Mouse (Mus musculus) hindbrain, embryonic 16.5 days (tissue): ENCODE data around the gene Rrm2. TPM values are rescaled to one million over a fixed set of nuclear protein-coding genes. Genes with fewer than 3 reads are reported as not detected.

Source experiments
- ATAC-seq: fragments of 200-750 bp; cut with Nextera tagmentation; 2 replicates; pipeline ENCODE4 v1.8.0; 2017; ENCODE audit warnings: moderate TSS enrichment, moderate library complexity
- H3K27ac ChIP-seq: fragments of 300-500 bp; sonication (generic); 2 replicates; pipeline ENCODE4 v1.5.1; 2014; ENCODE audit warnings: low read depth, mild to moderate bottlenecking, control low read depth, low read length, moderate library complexity
- H3K27me3 ChIP-seq: fragments of 300-500 bp; sonication (generic); replicated peaks from 2 replicates; pipeline ENCODE4 v1.6.1; 2014; ENCODE audit warnings: low read length; ENCODE audit not compliant: control insufficient read depth, insufficient read depth
- H3K36me3 ChIP-seq: fragments of 300-500 bp; sonication (generic); 2 replicates; pipeline ENCODE4 v1.6.1; 2014; ENCODE audit warnings: mild to moderate bottlenecking, low read length, moderate library complexity, mixed read lengths; ENCODE audit not compliant: control insufficient read depth, insufficient read depth
- H3K4me1 ChIP-seq: fragments of 300-500 bp; sonication (generic); 2 replicates; pipeline ENCODE4 v1.6.1; 2014; ENCODE audit warnings: low read depth, low read length; ENCODE audit not compliant: control insufficient read depth, insufficient read depth
- H3K4me2 ChIP-seq: fragments of 300-500 bp; sonication (generic); 2 replicates; pipeline ENCODE4 v1.6.1; 2014; ENCODE audit warnings: mild to moderate bottlenecking, low read length, control low read depth, moderate library complexity
- H3K4me3 ChIP-seq: fragments of 300-500 bp; sonication (generic); 2 replicates; pipeline ENCODE4 v1.5.1; 2014; ENCODE audit warnings: mild to moderate bottlenecking, low read length, control low read depth, moderate library complexity
- H3K9ac ChIP-seq: fragments of 300-500 bp; sonication (generic); 2 replicates; pipeline ENCODE4 v1.6.1; 2014; ENCODE audit warnings: low read depth, mild to moderate bottlenecking, control low read depth, low read length, moderate library complexity
- H3K9me3 ChIP-seq: fragments of 300-500 bp; sonication (generic); 2 replicates; pipeline ENCODE4 v1.6.1; 2014; ENCODE audit warnings: mild to moderate bottlenecking, low read length, moderate library complexity; ENCODE audit not compliant: control insufficient read depth
- WGBS: fragments of 180-500 bp; shearing (Covaris S2); extraction: QIAGEN DNeasy Blood & Tissue Kit; methylation state at CpG from one replicate; pipeline ENCODE4 v1.1.7; 2014; 5-methylcytosine and 5-hydroxymethylcytosine counted together
- polyA plus RNA-seq: library from polyadenylated mRNA; unstranded; fragments of >200 nt; fragmentation: Nextera tagmentation; extraction: Ambion mirVana; gene quantifications from 2 replicates; pipeline ENCODE4 v1.2.1, GENCODE M21; 2015

Gene Rrm2
- polyA plus RNA-seq, 1 experiment from 2014 or later = 54.2 TPM

DNA sequence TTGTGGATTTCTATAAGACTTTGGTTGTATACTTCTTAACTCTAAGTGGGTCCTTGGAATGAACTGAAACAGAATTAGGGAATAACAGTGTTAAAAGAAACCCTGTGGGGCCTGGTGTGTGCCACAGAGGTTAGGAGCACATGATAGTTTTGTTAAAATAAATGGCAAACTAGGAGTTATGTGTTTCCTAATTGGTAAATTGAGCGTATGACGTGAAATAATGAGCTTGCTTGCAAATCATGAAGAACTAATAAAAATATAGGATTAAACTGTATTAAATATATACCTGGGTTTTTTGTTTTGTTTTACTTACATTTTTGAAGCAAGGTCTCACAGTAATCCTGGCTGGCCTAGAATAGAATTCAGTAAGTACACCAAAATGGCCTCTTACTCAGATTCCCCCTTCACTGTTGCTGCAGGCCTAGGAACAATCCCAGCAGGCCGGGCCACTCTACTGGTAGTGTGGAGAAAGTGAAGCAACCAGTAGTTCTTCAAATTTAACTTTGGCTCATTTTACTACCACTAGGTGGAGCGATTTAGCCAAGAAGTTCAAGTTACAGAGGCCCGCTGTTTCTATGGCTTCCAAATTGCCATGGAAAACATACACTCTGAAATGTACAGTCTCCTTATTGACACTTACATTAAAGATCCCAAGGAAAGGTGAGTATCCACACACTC, 1.9 kb downstream of the Rrm2 start:
- H3K4me1 ChIP-seq = peaks cover 19% of the 10 kb centered on the region
- peak overlapping the region; percentile 56 for H3K27ac ChIP-seq
- H3K9ac ChIP-seq = no peak overlapping the region
- peaks cover 2% of the 10 kb centered on the region; the same call in 1 of the 2 replicates for H3K27me3 ChIP-seq
- H3K9me3 ChIP-seq = no peaks in the 10 kb centered on the region
- peak; percentile 25; the same call in 1 of the 2 replicates for ATAC-seq
- H3K36me3 ChIP-seq = no peaks in the 10 kb centered on the region
- H3K4me2 ChIP-seq = peak overlapping the region; percentile 94
- 29% methylated on average over 5 of the region's 5 CpGs for WGBS
- peak overlapping the region; percentile 86; the same call in 1 of the 2 replicates for H3K4me3 ChIP-seq

DNA sequence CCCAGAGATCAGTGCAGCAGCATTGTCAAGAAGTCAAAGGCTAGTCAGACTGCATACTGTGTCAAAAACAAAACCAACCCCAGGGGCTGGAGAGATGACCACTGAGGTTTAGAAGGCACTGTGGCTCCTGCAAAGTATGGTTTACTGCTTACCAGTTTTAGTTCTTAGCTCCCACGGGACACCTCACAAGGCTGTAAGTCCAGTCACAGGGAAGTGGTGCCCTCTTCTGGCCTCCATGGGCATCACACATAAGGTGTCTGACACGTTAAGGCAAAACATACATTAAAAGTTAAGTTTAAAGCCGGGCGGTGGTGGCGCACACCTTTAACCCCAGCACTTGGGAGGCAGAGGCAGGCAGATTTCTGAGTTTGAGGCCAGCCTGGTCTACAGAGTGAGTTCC, 2.6 kb downstream of the Rrm2 start:
- H3K4me3 ChIP-seq = no peak overlapping the region
- H3K9me3 ChIP-seq = no peaks in the 10 kb centered on the region
- peaks cover 2% of the 10 kb centered on the region; the same call in 1 of the 2 replicates for H3K27me3 ChIP-seq
- ATAC-seq = no peak
- peaks cover 19% of the 10 kb centered on the region for H3K4me1 ChIP-seq
- peak overlapping the region; percentile 56 for H3K27ac ChIP-seq
- H3K36me3 ChIP-seq = no peaks in the 10 kb centered on the region
- WGBS = 60% methylated on average over 5 of the region's 5 CpGs
- H3K9ac ChIP-seq = no peak overlapping the region
- H3K4me2 ChIP-seq = peak overlapping the region; percentile 27; the same call in 1 of the 2 replicates

DNA sequence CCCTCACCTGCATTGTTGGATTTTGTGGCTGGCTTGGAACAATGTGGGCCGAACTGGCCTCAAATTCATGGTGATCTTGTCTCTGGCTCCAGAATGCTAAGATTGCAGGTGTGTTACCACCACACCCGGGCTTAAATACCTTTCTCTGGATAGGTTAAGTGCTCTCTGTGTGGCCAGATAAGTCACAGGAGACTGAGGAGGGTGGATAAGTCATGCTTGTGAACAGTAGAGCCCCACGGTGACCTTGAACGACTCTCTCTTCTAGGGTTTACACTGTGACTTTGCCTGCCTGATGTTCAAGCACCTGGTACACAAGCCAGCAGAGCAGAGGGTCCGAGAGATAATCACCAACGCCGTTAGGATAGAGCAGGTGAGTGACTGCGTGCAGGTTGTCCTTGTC, 4.4 kb downstream of the Rrm2 start:
- H3K9ac ChIP-seq = no peak overlapping the region
- H3K4me3 ChIP-seq = no peak overlapping the region
- no peak overlapping the region for H3K4me2 ChIP-seq
- no peaks in the 10 kb centered on the region for H3K9me3 ChIP-seq
- no peak overlapping the region for H3K27ac ChIP-seq
- H3K4me1 ChIP-seq = peaks cover 19% of the 10 kb centered on the region
- no peak for ATAC-seq
- no peaks in the 10 kb centered on the region for H3K36me3 ChIP-seq
- 84% methylated on average over 8 of the region's 8 CpGs for WGBS
- 0 out of 2 replicates have a peak, but pooled peaks cover under 1% of the 10 kb centered on the region for H3K27me3 ChIP-seq

DNA sequence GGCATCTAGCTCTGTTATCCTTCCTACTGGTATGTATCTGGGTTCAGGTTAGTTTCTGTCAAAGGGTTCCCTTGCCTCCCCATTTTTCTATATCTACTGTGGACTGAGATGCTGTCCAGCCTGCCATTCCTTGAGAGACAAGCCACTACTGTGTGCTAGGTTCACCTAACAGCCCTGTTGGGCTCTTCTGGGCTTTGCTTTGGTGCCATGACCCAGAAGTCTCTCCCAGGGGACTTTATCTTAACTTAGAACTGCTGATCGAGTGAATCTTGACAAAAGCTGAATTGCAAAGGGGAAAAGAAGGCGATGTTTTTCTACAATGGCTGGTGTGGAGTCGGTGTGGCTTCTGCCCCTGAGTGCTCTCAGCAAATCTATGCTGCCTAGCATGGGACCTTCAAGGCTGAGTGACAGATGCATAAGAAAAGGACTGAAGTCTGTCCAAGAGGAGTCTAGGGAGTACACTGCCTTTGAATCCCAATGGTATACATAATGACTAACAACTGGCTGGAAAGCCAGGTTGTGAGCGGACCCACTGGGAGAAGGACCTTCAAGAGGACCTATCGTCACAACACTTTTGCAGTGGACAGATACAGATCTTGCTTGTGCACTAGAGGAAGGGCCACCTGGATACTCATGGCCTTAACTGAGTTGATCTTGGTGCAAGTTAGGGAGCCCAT, 6.7 kb downstream of the Rrm2 start:
- H3K36me3 ChIP-seq = no peaks in the 10 kb centered on the region
- 58% methylated on average over 5 of the region's 5 CpGs for WGBS
- ATAC-seq = no peak
- H3K27ac ChIP-seq = no peak overlapping the region
- no peaks in the 10 kb centered on the region for H3K9me3 ChIP-seq
- peaks cover 4% of the 10 kb centered on the region for H3K4me1 ChIP-seq
- no peak overlapping the region for H3K4me2 ChIP-seq
- no peaks in the 10 kb centered on the region for H3K27me3 ChIP-seq
- H3K4me3 ChIP-seq = no peak overlapping the region
- no peak overlapping the region for H3K9ac ChIP-seq

DNA sequence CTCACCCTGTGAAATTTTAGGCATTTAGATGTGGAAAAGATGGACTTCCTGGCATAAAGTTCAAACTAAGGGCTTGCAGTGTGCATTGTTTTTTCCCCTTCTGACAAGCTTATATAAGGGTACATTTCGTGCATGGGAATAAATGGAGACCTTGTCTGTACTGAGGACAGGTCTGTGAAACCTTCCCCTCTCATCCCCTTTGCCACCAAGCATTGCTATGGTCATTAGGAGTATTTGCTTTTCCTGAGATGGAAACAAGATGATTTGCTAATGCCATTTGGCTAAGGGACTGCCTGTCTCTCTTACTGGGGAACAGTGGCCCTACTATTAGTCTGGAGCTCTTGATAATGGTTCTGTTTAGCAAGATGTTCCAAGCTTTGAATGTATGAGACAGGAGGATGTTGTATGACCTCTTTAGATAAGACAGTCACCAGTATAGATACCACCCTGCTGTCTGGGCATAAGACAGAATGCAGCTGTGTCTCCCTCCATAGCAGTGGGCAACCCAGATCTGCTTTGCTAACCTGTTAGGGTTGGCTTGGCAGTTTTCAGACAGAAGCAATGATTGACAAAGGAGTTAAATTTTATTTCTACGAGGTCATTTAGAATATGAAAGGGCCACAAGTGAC, 7.3 kb downstream of the Rrm2 start:
- no peaks in the 10 kb centered on the region for H3K9me3 ChIP-seq
- ATAC-seq = no peak
- no peaks in the 10 kb centered on the region for H3K36me3 ChIP-seq
- no peaks in the 10 kb centered on the region for H3K27me3 ChIP-seq
- peaks cover 3% of the 10 kb centered on the region for H3K4me1 ChIP-seq
- no peak overlapping the region for H3K4me2 ChIP-seq
- no peak overlapping the region for H3K4me3 ChIP-seq
- H3K9ac ChIP-seq = no peak overlapping the region
- no peak overlapping the region for H3K27ac ChIP-seq
- WGBS = 76% methylated on average over 2 of the region's 2 CpGs

DNA sequence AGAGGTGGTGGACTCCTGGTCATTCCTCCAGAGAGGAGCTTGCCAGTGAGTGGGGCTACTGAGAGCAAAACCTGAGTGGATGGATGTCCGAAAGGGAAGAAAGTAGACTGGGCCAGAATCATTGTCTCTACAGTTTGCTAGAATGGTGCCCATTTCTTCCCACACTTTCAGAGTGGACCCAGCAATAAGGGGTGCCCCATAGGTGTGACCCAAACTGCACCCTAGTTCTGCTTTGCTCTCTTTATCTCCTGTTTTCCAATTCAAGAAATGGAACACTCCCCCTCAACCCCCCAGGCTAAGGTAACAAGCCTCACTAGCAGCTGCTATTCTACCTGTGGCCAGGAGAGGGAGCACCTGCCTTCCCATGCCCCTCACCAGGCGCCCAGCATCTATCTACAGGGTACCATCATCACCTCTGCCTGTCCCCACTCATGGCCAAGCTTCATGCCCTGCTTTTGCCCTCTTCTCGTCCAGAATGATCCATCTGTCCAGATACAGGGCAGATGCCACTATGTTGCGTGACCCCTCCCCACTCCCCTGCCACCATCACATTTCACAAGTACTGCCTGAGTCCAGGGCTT, 8.8 kb downstream of the Rrm2 start:
- Histone ChIP-seq H3K36me3 (no peaks in the 10 kb centered on the region), H3K27me3 (no peaks in the 10 kb centered on the region), H3K4me1 (no peaks in the 10 kb centered on the region), H3K9ac (no peak overlapping the region), H3K4me2 (no peak overlapping the region), H3K9me3 (no peaks in the 10 kb centered on the region), H3K27ac (no peak overlapping the region), H3K4me3 (no peak overlapping the region)
- WGBS = 58% methylated on average over 4 of the region's 4 CpGs
- ATAC-seq = peak; percentile 68

DNA sequence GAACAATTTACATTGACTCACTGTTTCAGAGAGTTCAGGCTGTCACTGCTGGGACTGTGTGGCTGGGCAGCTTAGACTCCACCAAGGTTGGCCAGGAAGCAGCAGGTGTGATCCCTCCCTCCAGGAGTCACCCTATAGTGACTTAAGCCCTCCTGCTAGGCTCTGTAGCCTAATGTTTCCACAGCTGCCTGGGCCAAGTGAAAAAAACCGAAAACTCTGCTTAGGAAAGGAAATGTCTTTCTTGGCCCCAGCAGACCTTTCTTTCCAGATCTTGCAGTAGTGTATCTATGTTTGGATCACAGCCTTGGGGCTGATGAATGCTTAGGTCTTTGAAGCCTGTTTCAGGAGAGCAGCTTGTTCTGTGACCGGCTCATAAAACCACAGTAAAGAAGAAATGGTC, 15.4 kb downstream of the Rrm2 start:
- no peak for ATAC-seq
- peaks cover 2% of the 10 kb centered on the region; the same call in 1 of the 2 replicates for H3K9me3 ChIP-seq
- 69% methylated on average over 2 of the region's 2 CpGs for WGBS
- H3K4me3 ChIP-seq = no peak overlapping the region
- H3K4me1 ChIP-seq = peaks cover 7% of the 10 kb centered on the region
- H3K4me2 ChIP-seq = no peak overlapping the region
- H3K27me3 ChIP-seq = no peaks in the 10 kb centered on the region
- no peak overlapping the region for H3K27ac ChIP-seq
- no peaks in the 10 kb centered on the region for H3K36me3 ChIP-seq
- H3K9ac ChIP-seq = no peak overlapping the region

DNA sequence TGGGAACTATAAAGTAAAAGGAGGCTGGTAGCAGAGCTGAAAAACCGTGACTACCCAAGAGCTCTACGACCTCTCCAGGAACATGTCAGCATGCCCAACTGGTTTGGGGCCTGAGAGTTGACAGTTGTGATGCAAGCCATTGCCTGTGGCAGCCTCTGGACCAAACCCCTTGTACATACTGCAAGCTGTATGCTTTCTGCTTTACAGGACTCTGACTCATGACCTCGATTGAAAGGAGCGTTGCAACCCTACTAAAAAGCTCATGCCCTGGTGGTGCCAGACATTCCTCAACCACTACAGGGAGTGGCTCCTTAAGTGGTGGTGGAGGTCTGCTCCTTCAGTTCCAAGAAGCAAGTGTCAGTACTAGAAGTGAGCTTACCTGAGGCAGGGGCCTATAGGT, 15.8 kb downstream of the Rrm2 start:
- Histone ChIP-seq H3K27ac (peak overlapping the region; percentile 10; the same call in 1 of the 2 replicates), H3K4me1 (peaks cover 7% of the 10 kb centered on the region), H3K4me3 (no peak overlapping the region), H3K4me2 (no peak overlapping the region), H3K9me3 (peaks cover 2% of the 10 kb centered on the region; the same call in 1 of the 2 replicates), H3K27me3 (no peaks in the 10 kb centered on the region), H3K36me3 (no peaks in the 10 kb centered on the region), H3K9ac (0 out of 2 replicates have a peak overlapping the region, but pooled peaks have one; percentile 20)
- WGBS = 68% methylated on average over 4 of the region's 4 CpGs
- ATAC-seq = 0 out of 2 replicates have a peak, but pooled peaks have one; percentile 17

DNA sequence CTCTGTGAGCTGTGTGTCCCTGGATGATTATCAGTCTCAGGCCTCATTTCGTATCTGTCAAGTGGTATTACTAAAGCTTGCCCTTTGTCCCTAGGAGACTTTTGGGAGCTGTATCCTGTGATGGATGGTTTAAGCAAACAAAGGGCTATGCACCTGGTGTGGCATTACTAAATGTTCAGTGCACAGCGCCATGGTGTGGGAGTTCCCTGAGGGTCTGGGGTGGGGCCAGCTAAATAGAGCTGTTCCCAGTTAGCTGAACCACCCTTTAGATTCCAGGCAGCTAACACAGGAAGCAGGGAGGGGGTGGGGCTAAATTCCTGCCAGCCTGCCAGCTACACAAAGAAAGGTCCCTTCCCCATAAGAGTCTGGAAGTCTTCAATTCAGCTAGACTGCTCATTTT, 16.3 kb downstream of the Rrm2 start:
- ATAC-seq = peak; percentile 80
- no peaks in the 10 kb centered on the region for H3K36me3 ChIP-seq
- 0 out of 2 replicates have a peak overlapping the region, but pooled peaks have one; percentile 20 for H3K9ac ChIP-seq
- H3K4me1 ChIP-seq = peaks cover 7% of the 10 kb centered on the region
- H3K4me2 ChIP-seq = no peak overlapping the region
- H3K4me3 ChIP-seq = no peak overlapping the region
- peak overlapping the region; percentile 10; the same call in 1 of the 2 replicates for H3K27ac ChIP-seq
- WGBS = 15% methylated on average over 2 of the region's 2 CpGs
- peaks cover 7% of the 10 kb centered on the region for H3K9me3 ChIP-seq
- H3K27me3 ChIP-seq = no peaks in the 10 kb centered on the region
